Mouse (Mus musculus): ENCODE results near the gene Rbms1.

- no peak for TF ChIP-seq GATA1 (IDR thresholded peaks at IDR 0.05; ENCODE audit: low read length)
- TF ChIP-seq TAL1 (IDR thresholded peaks at IDR 0.05; ENCODE audit: low read length): no peak
These were observed 26.1 kb downstream of the Rbms1 start for GRCm38 (mm10) chr2:60936910-60937309.

Data from erythroblast, embryonic 14.5 days (primary cell).